Comparison of ENCODE assay signal across 8 mouse cellular contexts in genomic region chr10:110455838-110456493, GRCm38 (mm10). TPM values are rescaled to one million over a fixed set of nuclear protein-coding genes. Genes with fewer than 3 reads are reported as not detected.
A peak's percentile ranks its signal among the peaks of the same experiment; 100 is the strongest.
DNase-seq lines count a peak whose midpoint lies in the region; ATAC-seq and TF ChIP-seq lines count a peak whose summit lies in the region.

Gene Nav3 (minus strand): TSS chr10:110456204.

- TF ChIP-seq CTCF in intestine, postnatal 0 days (IDR thresholded peaks at IDR 0.05; ENCODE audit: low read depth) = peak; percentile 69
- no peak for TF ChIP-seq CTCF in small intestine, adult 2 months (IDR thresholded peaks at IDR 0.05; ENCODE audit: extremely low read depth, insufficient read length, insufficient replicate concordance, low read depth, low read length)

- DNase-seq in heart, adult 11 months = peak; percentile 93
- DNase-seq in heart, adult 8-10 months (ENCODE audit: low spot score) = no peak
- peak; percentile 60 for DNase-seq in embryo, embryonic 11.5 days (ENCODE audit: low read depth, low spot score)
- peak; percentile 15 to 22 for DNase-seq in gastrocnemius, postnatal 36 days
- peak; percentile 78 to 83 for DNase-seq in left cerebral cortex, postnatal 36 days (ENCODE audit: low spot score in 2 of 2)
- peak; percentile 83 for DNase-seq in midbrain, embryonic 10.5 days (ENCODE audit: low spot score)

- WGBS in intestine, postnatal 0 days = under 1% methylated on average over 32 of the region's 50 CpGs
- under 1% methylated on average over 42 of the region's 50 CpGs for WGBS in midbrain, embryonic 10.5 days
- under 1% methylated on average over 40 of the region's 50 CpGs for WGBS in small intestine, adult 2 months

- TF ChIP-seq POLR2A in small intestine, adult 2 months (IDR thresholded peaks at IDR 0.05; ENCODE audit: low read depth, low read length) = no peak

- H3K4me1 ChIP-seq in intestine, postnatal 0 days (replicated peaks; ENCODE audit: control insufficient read depth, insufficient read depth, low read length) = peaks cover 4% of the 10 kb centered on the region; the same call in 1 of the 2 replicates
- H3K4me1 ChIP-seq in midbrain, embryonic 10.5 days = peaks cover 16% of the 10 kb centered on the region
- H3K4me1 ChIP-seq in small intestine, adult 2 months (ENCODE audit: control insufficient read depth, insufficient read depth, insufficient read length, low read length) = peaks cover 2% of the 10 kb centered on the region; the same call in 1 of the 2 replicates

- H3K27ac ChIP-seq in intestine, postnatal 0 days (ENCODE audit: low read depth, low read length) = no peak within 1 kb of the TSS
- H3K27ac ChIP-seq in midbrain, embryonic 10.5 days (replicated peaks) = peak within 1 kb of the TSS; percentile 83
- no peak within 1 kb of the TSS for H3K27ac ChIP-seq in small intestine, adult 2 months (ENCODE audit: insufficient read depth, low read depth, low read length)

- no peaks in the 10 kb centered on the region for H3K9me3 ChIP-seq in intestine, postnatal 0 days (ENCODE audit: control insufficient read depth)
- H3K9me3 ChIP-seq in midbrain, embryonic 10.5 days (replicated peaks) = no peaks in the 10 kb centered on the region

- ATAC-seq in intestine, postnatal 0 days = peak; percentile 89

- no peaks in the 10 kb centered on the region for H3K36me3 ChIP-seq in intestine, postnatal 0 days (ENCODE audit: control insufficient read depth, insufficient read depth)
- no peaks in the 10 kb centered on the region for H3K36me3 ChIP-seq in midbrain, embryonic 10.5 days
- H3K36me3 ChIP-seq in small intestine, adult 2 months (ENCODE audit: control insufficient read depth, insufficient read depth, low read length) = no peaks in the 10 kb centered on the region

- peaks cover 11% of the 10 kb centered on the region for H3K27me3 ChIP-seq in intestine, postnatal 0 days (replicated peaks; ENCODE audit: control insufficient read depth, insufficient read depth, low read length)
- H3K27me3 ChIP-seq in midbrain, embryonic 10.5 days (ENCODE audit: low read depth, poor library complexity, severe bottlenecking) = peaks cover 45% of the 10 kb centered on the region
- H3K27me3 ChIP-seq in small intestine, adult 2 months (ENCODE audit: control insufficient read depth, insufficient read depth, low read length) = peaks cover 22% of the 10 kb centered on the region

- intact Hi-C loops in gastrocnemius, postnatal 36 days (cut with DNase I) = no loop called here
- intact Hi-C loops in left cerebral cortex, postnatal 36 days (cut with DNase I) = loop anchor here (5.0 to 10.0 kb wide), 4 partner anchors 146 to 531 kb away; no protein-coding TSS in a partner anchor

- H3K4me2 ChIP-seq in intestine, postnatal 0 days (replicated peaks; ENCODE audit: low read depth) = peak within 1 kb of the TSS; percentile 89

- H3K9ac ChIP-seq in intestine, postnatal 0 days (ENCODE audit: low read depth, low read length) = peak within 1 kb of the TSS; percentile 40; the same call in 1 of the 2 replicates

- peak within 1 kb of the TSS; percentile 49 for H3K4me3 ChIP-seq in intestine, postnatal 0 days (ENCODE audit: low read depth, low read length)
- peak within 1 kb of the TSS; percentile 73 for H3K4me3 ChIP-seq in midbrain, embryonic 10.5 days
- H3K4me3 ChIP-seq in small intestine, adult 2 months (ENCODE audit: low read depth, low read length) = peak within 1 kb of the TSS; percentile 60

RNA-seq across cellular contexts. Expression of gene Nav3, which starts in this region (rescaled TPM):
- 1 to 10 TPM; 2.4 to 4.8 (median 3.4) TPM for total RNA-seq in heart, adult 8-10 months (2022)
- 1 to 10 TPM; 1.4 to 2.6 TPM for total RNA-seq in gastrocnemius, postnatal 36 days (2021)
- 0.77 and 0.84 TPM in 2 replicates for polyA plus RNA-seq in intestine, postnatal 0 days (2015; fragmentation: Nextera tagmentation; extraction: Ambion mirVana)
- total RNA-seq in left cerebral cortex, postnatal 36 days (2021) = 100 to 1,000 TPM; 132 to 151 TPM
- polyA plus RNA-seq in midbrain, embryonic 10.5 days (2016; fragmentation: Nextera tagmentation; extraction: Ambion mirVana) = 3.4 and 4.9 TPM in 2 replicates
- 0.30 and 0.37 TPM in 2 replicates for polyA plus RNA-seq in small intestine, adult 2 months (2012; rRNA removed)

Comparison
In these comparisons a context has a peak if more than half of its experiments do, and no peak if none do; other contexts are left out.
1. RNA of gene Nav3 (total RNA-seq): 132 to 151 TPM in left cerebral cortex, postnatal 36 days; 2.4 to 4.8 TPM in heart, adult 8-10 months and 1.4 to 2.6 TPM in gastrocnemius, postnatal 36 days; every median in the first group is over 10 times any median in the second.
2. Peak in ATAC-seq, H3K4me3 ChIP-seq, H3K9ac ChIP-seq and H3K4me2 ChIP-seq in intestine, postnatal 0 days; RNA of the gene not detected or under 1 TPM.
3. Peak in every context shown above with its lines, with median percentiles within 50 percentile points of each other: H3K4me3 ChIP-seq.